Mouse (Mus musculus) E14TG2a.4 (cell line): Measurements from ENCODE around the gene Pkn3.

Experiments
- CTCF ChIP-seq: conservative IDR thresholded peaks from 2 replicates; pipeline ENCODE4 v1.5.1; 2014; ENCODE audit warnings: low read length
- NANOG ChIP-seq: IDR thresholded peaks from 2 replicates; pipeline ENCODE4 v1.6.1; 2014; ENCODE audit warnings: borderline replicate concordance, low read length, mixed read lengths
- POU5F1 ChIP-seq: IDR thresholded peaks from 2 replicates; pipeline ENCODE4 v1.6.1; 2014; ENCODE audit warnings: low read length, borderline replicate concordance

GRCm38 (mm10) chr2:30049831-30050230, 27.7 kb upstream of the Pkn3 start:
- TF ChIP-seq CTCF (no peak), NANOG (no peak), POU5F1 (no peak)
